Mouse (Mus musculus): ENCODE data around the gene Becn1. TPM values are rescaled to one million over a fixed set of nuclear protein-coding genes. Genes with fewer than 3 reads are reported as not detected.

The Becn1 gene
- total and polyA plus RNA-seq, 2 experiments from 2014 or later: 88.2 to 107 TPM

DNA sequence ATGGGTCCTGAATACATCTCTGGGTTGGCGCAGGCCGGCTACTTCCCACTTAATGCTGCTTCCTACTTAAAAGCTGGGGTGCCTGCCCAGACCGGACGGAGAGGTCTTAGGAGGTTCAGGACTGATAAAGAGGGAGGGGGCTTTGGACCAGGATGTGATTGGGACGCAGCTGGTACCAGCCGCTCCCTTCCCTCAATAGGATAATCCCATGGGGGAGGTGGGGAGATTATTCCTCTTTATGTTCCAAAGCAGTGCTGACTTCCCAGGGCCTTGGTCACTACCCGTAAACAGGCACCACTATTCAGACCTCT lies 55.4 kb downstream of the Becn1 start:
- Histone ChIP-seq H3K9me3 (replicated peaks; ENCODE audit: control insufficient read depth, low read length) (no peaks in the 10 kb centered on the region), H3K36me3 (replicated peaks; ENCODE audit: control insufficient read depth, insufficient read depth, low read length) (no peaks in the 10 kb centered on the region), H3K27me3 (ENCODE audit: control insufficient read depth, insufficient read depth, low read length) (peaks cover 23% of the 10 kb centered on the region), H3K9ac (replicated peaks; ENCODE audit: low read depth, low read length) (peak overlapping the region; percentile 70), H3K4me2 (ENCODE audit: low read depth, low read length) (peak overlapping the region; percentile 79), H3K27ac (ENCODE audit: low read depth) (peak overlapping the region; percentile 88), H3K4me1 (ENCODE audit: control insufficient read depth, insufficient read depth) (0 out of 2 replicates have a peak, but pooled peaks cover 8% of the 10 kb centered on the region), H3K4me3 (ENCODE audit: low read depth, low read length) (peak overlapping the region; percentile 62)
- ATAC-seq (ENCODE audit: insufficient read depth, low read depth): peak; percentile 45
- no peak for DNase-seq (ENCODE audit: low spot score)
- TF ChIP-seq EP300 (IDR thresholded peaks at IDR 0.05; ENCODE audit: low read depth): no peak
- no peak for TF ChIP-seq CTCF (IDR thresholded peaks at IDR 0.05; ENCODE audit: low read depth)
- 13% methylated on average over 7 of the region's 7 CpGs for WGBS

DNA sequence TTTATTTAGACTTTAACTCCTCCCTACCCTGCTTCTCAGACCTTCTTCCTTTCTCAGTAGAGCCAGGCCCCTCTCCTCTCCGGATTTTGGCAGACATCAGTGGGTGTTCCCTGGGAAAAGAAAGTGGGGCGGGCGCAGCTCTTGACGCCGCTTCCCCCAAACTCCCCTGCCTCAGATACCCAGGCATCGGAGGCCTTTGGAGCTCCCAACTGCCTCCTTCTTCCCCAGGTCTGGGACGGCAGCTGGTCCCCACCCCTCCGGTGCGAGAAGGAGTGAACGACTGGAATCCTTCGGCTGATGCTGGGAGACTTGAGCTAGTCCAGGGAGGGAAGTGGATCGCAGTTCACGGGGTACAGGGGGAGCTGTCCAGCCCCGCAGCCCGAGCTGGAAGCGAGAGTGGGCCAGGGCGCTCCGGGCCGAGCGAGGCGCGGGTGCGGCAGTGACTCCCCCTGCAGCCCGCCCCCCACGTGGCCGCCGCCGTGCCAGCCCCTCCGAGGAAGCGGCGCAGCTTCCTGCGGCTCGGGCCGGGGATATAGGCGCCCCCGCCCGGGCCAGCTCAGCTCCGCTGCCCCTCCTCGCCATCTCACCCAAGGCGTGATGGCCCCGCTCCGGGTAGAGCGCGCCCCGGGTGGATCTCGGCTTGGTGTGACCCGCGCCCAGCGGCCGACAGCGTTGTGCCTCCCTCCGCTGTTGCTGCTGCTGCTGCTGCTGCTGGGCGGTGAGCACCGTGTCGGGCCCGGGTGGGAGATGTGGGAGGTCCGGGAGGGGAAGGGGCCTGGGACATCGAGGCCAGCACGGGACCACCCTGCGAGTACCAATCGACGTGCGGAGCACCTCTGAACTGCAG lies 56.0 kb downstream of the Becn1 start, which contains the start of gene Ramp2:
Gene Ramp2 (plus strand): TSS at position 174 of the 847 bp plus-strand sequence.
- TF ChIP-seq CTCF (IDR thresholded peaks at IDR 0.05; ENCODE audit: low read depth): 0 out of 2 replicates have a peak, but pooled peaks have one; percentile 0
- TF ChIP-seq EP300 (IDR thresholded peaks at IDR 0.05; ENCODE audit: low read depth): 0 out of 2 replicates have a peak, but pooled peaks have one; percentile 17

DNA sequence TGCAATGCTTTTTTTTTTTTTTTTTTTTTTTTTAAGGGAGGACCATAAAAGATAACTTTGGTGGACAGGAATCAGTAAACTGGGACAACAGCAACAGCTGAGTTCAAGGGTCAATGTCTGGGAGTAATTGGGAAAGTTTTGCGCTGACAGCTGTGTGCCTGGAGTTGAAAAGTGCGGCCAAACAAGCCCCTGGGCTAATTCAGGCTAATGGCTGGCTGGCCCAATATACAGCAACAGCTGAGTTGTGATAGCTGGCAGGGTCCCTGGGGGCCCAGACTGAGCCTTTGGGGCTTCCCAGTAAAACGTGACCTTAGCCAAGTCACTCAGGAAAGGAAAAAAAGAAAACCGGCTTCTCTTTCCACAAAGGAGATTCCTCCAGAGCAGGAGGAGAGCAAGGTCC lies 57.0 kb downstream of the Becn1 start:
- peak overlapping the region; percentile 79 for H3K4me2 ChIP-seq (ENCODE audit: low read depth, low read length)
- 0 out of 2 replicates have a peak, but pooled peaks cover 8% of the 10 kb centered on the region for H3K4me1 ChIP-seq (ENCODE audit: control insufficient read depth, insufficient read depth)
- DNase-seq (ENCODE audit: low spot score) (no peak), ATAC-seq (ENCODE audit: insufficient read depth, low read depth) (no peak)
- peaks cover 23% of the 10 kb centered on the region for H3K27me3 ChIP-seq (ENCODE audit: control insufficient read depth, insufficient read depth, low read length)
- 41% methylated on average over 4 of the region's 4 CpGs for WGBS
- no peaks in the 10 kb centered on the region for H3K36me3 ChIP-seq (replicated peaks; ENCODE audit: control insufficient read depth, insufficient read depth, low read length)
- no peak overlapping the region for H3K9ac ChIP-seq (replicated peaks; ENCODE audit: low read depth, low read length)
- no peak for TF ChIP-seq CTCF (IDR thresholded peaks at IDR 0.05; ENCODE audit: low read depth)
- TF ChIP-seq EP300 (IDR thresholded peaks at IDR 0.05; ENCODE audit: low read depth): no peak
- peak overlapping the region; percentile 88 for H3K27ac ChIP-seq (ENCODE audit: low read depth)
- H3K9me3 ChIP-seq (replicated peaks; ENCODE audit: control insufficient read depth, low read length): no peaks in the 10 kb centered on the region
- H3K4me3 ChIP-seq (ENCODE audit: low read depth, low read length): no peak overlapping the region

More for the DNA sequence above, 56.0 kb downstream of the Becn1 start, which contains the start of gene Ramp2:
- DNase-seq (ENCODE audit: low spot score) (no peak), ATAC-seq (ENCODE audit: insufficient read depth, low read depth) (peak; percentile 64)
- Histone ChIP-seq H3K9me3 (replicated peaks; ENCODE audit: control insufficient read depth, low read length) (no peaks in the 10 kb centered on the region), H3K4me1 (ENCODE audit: control insufficient read depth, insufficient read depth) (0 out of 2 replicates have a peak, but pooled peaks cover 8% of the 10 kb centered on the region), H3K9ac (replicated peaks; ENCODE audit: low read depth, low read length) (peak within 1 kb of the TSS; percentile 70), H3K27ac (ENCODE audit: low read depth) (peak within 1 kb of the TSS; percentile 88), H3K4me2 (ENCODE audit: low read depth, low read length) (peak within 1 kb of the TSS; percentile 79), H3K36me3 (replicated peaks; ENCODE audit: control insufficient read depth, insufficient read depth, low read length) (no peaks in the 10 kb centered on the region), H3K4me3 (ENCODE audit: low read depth, low read length) (peak within 1 kb of the TSS; percentile 62), H3K27me3 (ENCODE audit: control insufficient read depth, insufficient read depth, low read length) (peaks cover 23% of the 10 kb centered on the region)
- WGBS: under 1% methylated on average over 59 of the region's 63 CpGs

GRCm38 (mm10) chr11:101238071-101238647 lies 63.9 kb downstream of the Becn1 start:
- Histone ChIP-seq H3K4me2 (ENCODE audit: low read depth, low read length) (no peak overlapping the region; the same call in 1 of the 2 replicates), H3K36me3 (replicated peaks; ENCODE audit: control insufficient read depth, insufficient read depth, low read length) (no peaks in the 10 kb centered on the region), H3K4me1 (ENCODE audit: control insufficient read depth, insufficient read depth) (0 out of 2 replicates have a peak, but pooled peaks cover 10% of the 10 kb centered on the region), H3K9ac (replicated peaks; ENCODE audit: low read depth, low read length) (no peak overlapping the region), H3K27ac (ENCODE audit: low read depth) (peak overlapping the region; percentile 81), H3K27me3 (ENCODE audit: control insufficient read depth, insufficient read depth, low read length) (no peaks in the 10 kb centered on the region), H3K4me3 (ENCODE audit: low read depth, low read length) (no peak overlapping the region), H3K9me3 (replicated peaks; ENCODE audit: control insufficient read depth, low read length) (no peaks in the 10 kb centered on the region)
- peak; percentile 47 for ATAC-seq (ENCODE audit: insufficient read depth, low read depth)
- peak; percentile 40 for DNase-seq (ENCODE audit: low spot score)
- 37% methylated on average over 5 of the region's 5 CpGs for WGBS
- no peak for TF ChIP-seq CTCF (IDR thresholded peaks at IDR 0.05; ENCODE audit: low read depth)
- TF ChIP-seq EP300 (IDR thresholded peaks at IDR 0.05; ENCODE audit: low read depth): no peak

GRCm38 (mm10) chr11:101236782-101237181 lies 65.3 kb downstream of the Becn1 start:
- Histone ChIP-seq H3K4me2 (ENCODE audit: low read depth, low read length) (no peak overlapping the region), H3K9me3 (replicated peaks; ENCODE audit: control insufficient read depth, low read length) (no peaks in the 10 kb centered on the region), H3K4me3 (ENCODE audit: low read depth, low read length) (no peak overlapping the region), H3K9ac (replicated peaks; ENCODE audit: low read depth, low read length) (no peak overlapping the region), H3K27me3 (ENCODE audit: control insufficient read depth, insufficient read depth, low read length) (no peaks in the 10 kb centered on the region), H3K4me1 (ENCODE audit: control insufficient read depth, insufficient read depth) (0 out of 2 replicates have a peak, but pooled peaks cover 10% of the 10 kb centered on the region), H3K36me3 (replicated peaks; ENCODE audit: control insufficient read depth, insufficient read depth, low read length) (no peaks in the 10 kb centered on the region), H3K27ac (ENCODE audit: low read depth) (no peak overlapping the region)
- TF ChIP-seq EP300 (IDR thresholded peaks at IDR 0.05; ENCODE audit: low read depth) (no peak), CTCF (IDR thresholded peaks at IDR 0.05; ENCODE audit: low read depth) (no peak)
- DNase-seq (ENCODE audit: low spot score): no peak
- no peak for ATAC-seq (ENCODE audit: insufficient read depth, low read depth)
- 83% methylated on average over 5 of the region's 5 CpGs for WGBS

Other genes starting within 250 kb of the Becn1 start
Only the 30 nearest of the 31 such genes appear.
- gene Naglu, start 232.3 kb downstream of the Becn1 start, total RNA-seq (2014; rRNA removed; ENCODE audit: low replicate concordance): 15.8 and 20.2 TPM in 2 replicates
- gene Naglu, start 232.3 kb downstream of the Becn1 start, polyA plus RNA-seq (2015; fragmentation: Nextera tagmentation; extraction: Ambion mirVana): 10.3 and 12.0 TPM in 2 replicates
- gene Hsd17b1, start 223.9 kb downstream of the Becn1 start, total RNA-seq (2014; rRNA removed; ENCODE audit: low replicate concordance): not detected in 2 replicates
- gene Hsd17b1, start 223.9 kb downstream of the Becn1 start, polyA plus RNA-seq (2015; fragmentation: Nextera tagmentation; extraction: Ambion mirVana): 0.08 TPM in 1 of 2 replicates, not detected in the other
- gene Coasy, start 219.7 kb downstream of the Becn1 start, total RNA-seq (2014; rRNA removed; ENCODE audit: low replicate concordance): 44.6 and 64.1 TPM in 2 replicates
- 26.8 and 26.9 TPM in 2 replicates for gene Coasy, start 219.7 kb downstream of the Becn1 start, polyA plus RNA-seq (2015; fragmentation: Nextera tagmentation; extraction: Ambion mirVana)
- 21.8 and 46.6 TPM in 2 replicates for gene Mlx, start 215.0 kb downstream of the Becn1 start, total RNA-seq (2014; rRNA removed; ENCODE audit: low replicate concordance)
- 26.7 and 29.0 TPM in 2 replicates for gene Mlx, start 215.0 kb downstream of the Becn1 start, polyA plus RNA-seq (2015; fragmentation: Nextera tagmentation; extraction: Ambion mirVana)
- 1.2 and 7.3 TPM in 2 replicates for gene Psmc3ip, start 206.8 kb downstream of the Becn1 start, total RNA-seq (2014; rRNA removed; ENCODE audit: low replicate concordance)
- gene Psmc3ip, start 206.8 kb downstream of the Becn1 start, polyA plus RNA-seq (2015; fragmentation: Nextera tagmentation; extraction: Ambion mirVana): 10.3 and 12.0 TPM in 2 replicates
- gene Retreg3, start 182.4 kb downstream of the Becn1 start, total RNA-seq (2014; rRNA removed; ENCODE audit: low replicate concordance): 44.8 and 47.6 TPM in 2 replicates
- gene Retreg3, start 182.4 kb downstream of the Becn1 start, polyA plus RNA-seq (2015; fragmentation: Nextera tagmentation; extraction: Ambion mirVana): 11.3 and 11.7 TPM in 2 replicates
- gene Tubg1, start 182.3 kb downstream of the Becn1 start, total RNA-seq (2014; rRNA removed; ENCODE audit: low replicate concordance): 47.4 and 54.8 TPM in 2 replicates
- 38.7 and 39.4 TPM in 2 replicates for gene Tubg1, start 182.3 kb downstream of the Becn1 start, polyA plus RNA-seq (2015; fragmentation: Nextera tagmentation; extraction: Ambion mirVana)
- gene Tubg2, start 146.4 kb downstream of the Becn1 start, total RNA-seq (2014; rRNA removed; ENCODE audit: low replicate concordance): 0.08 TPM in 1 of 2 replicates, not detected in the other
- 1.8 and 2.1 TPM in 2 replicates for gene Tubg2, start 146.4 kb downstream of the Becn1 start, polyA plus RNA-seq (2015; fragmentation: Nextera tagmentation; extraction: Ambion mirVana)
- gene Cntnap1, start 131.8 kb downstream of the Becn1 start, total RNA-seq (2014; rRNA removed; ENCODE audit: low replicate concordance): 0.54 and 1.4 TPM in 2 replicates
- gene Cntnap1, start 131.8 kb downstream of the Becn1 start, polyA plus RNA-seq (2015; fragmentation: Nextera tagmentation; extraction: Ambion mirVana): 0.20 and 0.21 TPM in 2 replicates
- 22.0 and 23.2 TPM in 2 replicates for gene Plekhh3, start 130.9 kb downstream of the Becn1 start, total RNA-seq (2014; rRNA removed; ENCODE audit: low replicate concordance)
- gene Plekhh3, start 130.9 kb downstream of the Becn1 start, polyA plus RNA-seq (2015; fragmentation: Nextera tagmentation; extraction: Ambion mirVana): 9.5 and 10.6 TPM in 2 replicates
- gene Ccr10, start 126.8 kb downstream of the Becn1 start, total RNA-seq (2014; rRNA removed; ENCODE audit: low replicate concordance): 0.19 TPM in 1 of 2 replicates, not detected in the other
- gene Ccr10, start 126.8 kb downstream of the Becn1 start, polyA plus RNA-seq (2015; fragmentation: Nextera tagmentation; extraction: Ambion mirVana): 0.31 and 0.52 TPM in 2 replicates
- gene Ezh1, start 75.8 kb downstream of the Becn1 start, total RNA-seq (2014; rRNA removed; ENCODE audit: low replicate concordance): 12.0 and 16.4 TPM in 2 replicates
- 12.1 and 13.1 TPM in 2 replicates for gene Ezh1, start 75.8 kb downstream of the Becn1 start, polyA plus RNA-seq (2015; fragmentation: Nextera tagmentation; extraction: Ambion mirVana)
- 159 and 253 TPM in 2 replicates for gene Ramp2, start 56.3 kb downstream of the Becn1 start, total RNA-seq (2014; rRNA removed; ENCODE audit: low replicate concordance)
- gene Ramp2, start 56.3 kb downstream of the Becn1 start, polyA plus RNA-seq (2015; fragmentation: Nextera tagmentation; extraction: Ambion mirVana): 181 and 182 TPM in 2 replicates
- gene Vps25, start 48.6 kb downstream of the Becn1 start, total RNA-seq (2014; rRNA removed; ENCODE audit: low replicate concordance): 99.2 and 116 TPM in 2 replicates
- 125 and 130 TPM in 2 replicates for gene Vps25, start 48.6 kb downstream of the Becn1 start, polyA plus RNA-seq (2015; fragmentation: Nextera tagmentation; extraction: Ambion mirVana)
- 2.0 and 3.2 TPM in 2 replicates for gene Wnk4, start 41.7 kb downstream of the Becn1 start, total RNA-seq (2014; rRNA removed; ENCODE audit: low replicate concordance)
- 3.8 and 4.0 TPM in 2 replicates for gene Wnk4, start 41.7 kb downstream of the Becn1 start, polyA plus RNA-seq (2015; fragmentation: Nextera tagmentation; extraction: Ambion mirVana)
- not detected in 2 replicates for gene Cntd1, start 23.3 kb downstream of the Becn1 start, total RNA-seq (2014; rRNA removed; ENCODE audit: low replicate concordance)
- gene Cntd1, start 23.3 kb downstream of the Becn1 start, polyA plus RNA-seq (2015; fragmentation: Nextera tagmentation; extraction: Ambion mirVana): 0.22 and 0.56 TPM in 2 replicates
- 175 and 216 TPM in 2 replicates for gene Coa3, start 23.2 kb downstream of the Becn1 start, total RNA-seq (2014; rRNA removed; ENCODE audit: low replicate concordance)
- gene Coa3, start 23.2 kb downstream of the Becn1 start, polyA plus RNA-seq (2015; fragmentation: Nextera tagmentation; extraction: Ambion mirVana): 189 and 206 TPM in 2 replicates
- 44.7 and 52.2 TPM in 2 replicates for gene Psme3, start 13.9 kb upstream of the Becn1 start, total RNA-seq (2014; rRNA removed; ENCODE audit: low replicate concordance)
- gene Psme3, start 13.9 kb upstream of the Becn1 start, polyA plus RNA-seq (2015; fragmentation: Nextera tagmentation; extraction: Ambion mirVana): 47.8 and 52.0 TPM in 2 replicates
- 1.8 and 2.0 TPM in 2 replicates for gene Aoc2, start 22.8 kb upstream of the Becn1 start, total RNA-seq (2014; rRNA removed; ENCODE audit: low replicate concordance)
- gene Aoc2, start 22.8 kb upstream of the Becn1 start, polyA plus RNA-seq (2015; fragmentation: Nextera tagmentation; extraction: Ambion mirVana): 0.16 and 0.30 TPM in 2 replicates
- gene Aoc3, start 28.3 kb upstream of the Becn1 start, total RNA-seq (2014; rRNA removed; ENCODE audit: low replicate concordance): 14.4 and 23.9 TPM in 2 replicates
- 2.5 and 2.8 TPM in 2 replicates for gene Aoc3, start 28.3 kb upstream of the Becn1 start, polyA plus RNA-seq (2015; fragmentation: Nextera tagmentation; extraction: Ambion mirVana)
- 0.50 TPM in 1 of 2 replicates, not detected in the other for gene G6pc, start 65.3 kb upstream of the Becn1 start, total RNA-seq (2014; rRNA removed; ENCODE audit: low replicate concordance)
- gene G6pc, start 65.3 kb upstream of the Becn1 start, polyA plus RNA-seq (2015; fragmentation: Nextera tagmentation; extraction: Ambion mirVana): 0.05 TPM in 1 of 2 replicates, not detected in the other
- 16.8 and 37.5 TPM in 2 replicates for gene Aarsd1, start 115.3 kb upstream of the Becn1 start, total RNA-seq (2014; rRNA removed; ENCODE audit: low replicate concordance)
- 31.9 and 32.5 TPM in 2 replicates for gene Aarsd1, start 115.3 kb upstream of the Becn1 start, polyA plus RNA-seq (2015; fragmentation: Nextera tagmentation; extraction: Ambion mirVana)
- 3.7 TPM in 1 of 2 replicates, not detected in the other for gene Gm27029, start 122.5 kb upstream of the Becn1 start, total RNA-seq (2014; rRNA removed; ENCODE audit: low replicate concordance)
- gene Gm27029, start 122.5 kb upstream of the Becn1 start, polyA plus RNA-seq (2015; fragmentation: Nextera tagmentation; extraction: Ambion mirVana): 7.3 and 8.2 TPM in 2 replicates
- 5.8 and 7.5 TPM in 2 replicates for gene Rundc1, start 122.8 kb upstream of the Becn1 start, total RNA-seq (2014; rRNA removed; ENCODE audit: low replicate concordance)
- 10.3 and 11.7 TPM in 2 replicates for gene Rundc1, start 122.8 kb upstream of the Becn1 start, polyA plus RNA-seq (2015; fragmentation: Nextera tagmentation; extraction: Ambion mirVana)
- gene Ptges3l, start 123.0 kb upstream of the Becn1 start, total RNA-seq (2014; rRNA removed; ENCODE audit: low replicate concordance): 32.8 and 40.7 TPM in 2 replicates
- 86.9 and 93.5 TPM in 2 replicates for gene Ptges3l, start 123.0 kb upstream of the Becn1 start, polyA plus RNA-seq (2015; fragmentation: Nextera tagmentation; extraction: Ambion mirVana)
- 796 and 938 TPM in 2 replicates for gene Rpl27, start 140.0 kb upstream of the Becn1 start, total RNA-seq (2014; rRNA removed; ENCODE audit: low replicate concordance)
- 242 and 248 TPM in 2 replicates for gene Rpl27, start 140.0 kb upstream of the Becn1 start, polyA plus RNA-seq (2015; fragmentation: Nextera tagmentation; extraction: Ambion mirVana)
- 26.3 and 28.9 TPM in 2 replicates for gene Ifi35, start 146.1 kb upstream of the Becn1 start, total RNA-seq (2014; rRNA removed; ENCODE audit: low replicate concordance)
- 23.9 and 24.2 TPM in 2 replicates for gene Ifi35, start 146.1 kb upstream of the Becn1 start, polyA plus RNA-seq (2015; fragmentation: Nextera tagmentation; extraction: Ambion mirVana)
- 4.9 and 6.1 TPM in 2 replicates for gene Rnd2, start 162.7 kb upstream of the Becn1 start, total RNA-seq (2014; rRNA removed; ENCODE audit: low replicate concordance)
- gene Rnd2, start 162.7 kb upstream of the Becn1 start, polyA plus RNA-seq (2015; fragmentation: Nextera tagmentation; extraction: Ambion mirVana): 5.1 and 5.7 TPM in 2 replicates
- 82.0 and 84.2 TPM in 2 replicates for gene Vat1, start 163.9 kb upstream of the Becn1 start, total RNA-seq (2014; rRNA removed; ENCODE audit: low replicate concordance)
- 19.5 and 19.7 TPM in 2 replicates for gene Vat1, start 163.9 kb upstream of the Becn1 start, polyA plus RNA-seq (2015; fragmentation: Nextera tagmentation; extraction: Ambion mirVana)
- 4.7 and 5.2 TPM in 2 replicates for gene Brca1, start 249.7 kb upstream of the Becn1 start, total RNA-seq (2014; rRNA removed; ENCODE audit: low replicate concordance)
- 0.94 and 1.9 TPM in 2 replicates for gene Brca1, start 249.7 kb upstream of the Becn1 start, polyA plus RNA-seq (2015; fragmentation: Nextera tagmentation; extraction: Ambion mirVana)